Mouse (Mus musculus): ENCODE measurements around the gene Mri1.

DNA sequence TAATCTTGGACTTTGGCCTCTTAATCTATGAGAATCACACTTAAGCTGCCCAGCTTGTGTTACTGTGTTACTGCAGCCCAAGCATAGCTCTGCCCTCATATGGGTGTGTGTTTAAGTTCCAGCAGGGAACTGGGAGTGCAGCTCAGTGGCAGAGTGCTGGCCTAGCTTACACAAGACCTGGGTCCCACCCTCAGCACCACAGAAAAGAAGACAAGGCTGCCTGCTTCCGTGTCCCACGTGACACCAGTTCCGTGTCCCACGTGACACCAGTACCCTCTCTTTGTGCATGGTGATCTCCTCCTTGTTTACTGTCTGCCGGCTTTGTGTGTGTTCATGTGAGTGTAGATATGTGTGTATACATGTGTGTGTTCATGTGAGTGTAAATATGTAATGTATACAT lies 39.0 kb downstream of the Mri1 start:
- TF ChIP-seq TAL1 (IDR thresholded peaks at IDR 0.05; ENCODE audit: low read length) (no peak), GATA1 (IDR thresholded peaks at IDR 0.05; ENCODE audit: low read length) (no peak)

All from erythroblast, embryonic 14.5 days (primary cell).